Mouse (Mus musculus) layer of hippocampus, postnatal 14 days (tissue): ENCODE results near the gene Zfyve9. TPM values are rescaled to one million over a fixed set of nuclear protein-coding genes. Genes with fewer than 3 reads are reported as not detected.

ENCODE experiments used
- DNase-seq, 2 experiments: peaks; one replicate each; pipeline ENCODE4 v3.0.0; 2021 to 2022; ENCODE audit warnings: low spot score in 2 of 2, mixed read lengths in 1 of 2
- total RNA-seq, 2 experiments: library from RNA; stranded (reverse); gene quantifications; 2 replicates each; pipeline ENCODE4 v1.2.3; 2021

Gene Zfyve9
- total RNA-seq, 2 experiments from 2014 or later = 46.1 to 48.8 TPM

DNA sequence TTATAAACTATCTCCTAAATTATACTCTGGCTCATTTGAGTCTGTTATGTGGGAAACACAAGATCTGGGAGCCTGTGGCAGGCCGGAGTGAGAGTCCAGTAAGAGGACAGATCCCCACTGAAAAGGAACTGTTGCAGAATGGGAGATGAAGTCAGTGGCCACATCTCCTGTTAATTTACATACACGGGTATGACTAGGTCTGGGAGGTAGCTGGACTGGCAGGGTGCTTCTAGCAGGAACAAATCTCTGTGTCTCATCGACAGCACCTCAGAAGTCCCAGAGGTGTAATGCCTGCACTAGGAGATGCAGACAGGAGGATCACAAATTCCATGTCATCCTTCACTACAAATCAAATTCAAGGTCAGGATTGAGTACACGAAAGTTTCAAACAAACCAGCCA lies 162.0 kb downstream of the Zfyve9 start:
- DNase-seq = no peak

DNA sequence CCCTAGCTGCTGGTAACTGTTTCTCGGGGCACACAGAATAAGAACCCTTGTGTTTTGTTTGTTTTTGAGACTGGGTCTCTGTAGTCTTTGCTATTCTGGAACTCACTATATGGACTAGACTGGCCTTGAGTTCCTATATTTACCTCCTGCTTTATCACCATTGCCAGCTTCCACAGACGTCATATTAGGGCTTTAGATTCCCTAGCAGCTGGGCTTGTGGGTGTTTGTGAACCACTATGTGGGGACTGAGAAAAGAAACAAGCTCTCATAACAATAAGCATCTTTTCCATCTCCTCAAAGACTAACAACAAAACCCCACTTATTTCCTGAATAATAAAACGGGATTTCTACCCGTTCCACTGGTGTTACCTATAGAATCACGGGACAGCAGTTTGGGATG lies 169.7 kb downstream of the Zfyve9 start:
- DNase-seq = no peak

DNA sequence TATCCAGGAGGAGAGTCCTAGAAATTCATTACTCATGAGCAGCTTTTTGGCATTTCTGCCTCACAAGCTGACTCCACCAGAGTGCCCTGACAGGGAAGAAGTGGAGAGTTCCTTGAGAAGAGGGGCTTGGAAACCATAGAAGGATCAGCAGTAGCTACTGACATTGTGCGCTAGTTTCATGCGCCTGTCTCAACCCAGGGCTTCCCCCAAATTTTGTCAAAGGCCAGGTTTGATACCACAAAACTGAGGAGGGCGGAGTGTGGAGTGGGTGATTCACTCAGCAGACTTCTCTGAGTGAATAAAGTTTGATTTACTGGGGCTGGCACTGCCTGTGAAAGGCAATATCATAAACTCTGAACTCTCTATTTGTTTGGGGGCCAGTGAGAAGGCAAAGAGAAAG lies 171.9 kb downstream of the Zfyve9 start:
- no peak for DNase-seq

DNA sequence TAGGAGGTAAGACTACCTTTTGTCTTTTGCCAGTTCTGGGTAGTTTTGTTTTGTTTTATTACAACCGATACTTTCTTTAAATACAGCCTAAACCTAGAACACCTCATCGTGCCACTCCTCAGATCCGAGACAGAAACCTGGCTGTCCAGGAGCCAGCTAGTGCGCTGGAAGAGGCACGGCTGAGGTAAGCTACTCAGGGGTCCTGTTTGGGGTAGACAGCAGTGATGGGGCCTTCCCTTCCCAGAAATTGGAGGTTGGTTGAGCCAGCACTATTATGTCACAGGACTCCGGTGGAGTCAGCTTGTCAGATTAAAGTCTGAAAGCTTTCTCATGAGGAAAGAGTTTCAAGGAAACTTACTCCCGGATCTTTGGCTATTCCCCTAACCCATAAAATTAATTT lies 178.7 kb downstream of the Zfyve9 start:
- DNase-seq = no peak

DNA sequence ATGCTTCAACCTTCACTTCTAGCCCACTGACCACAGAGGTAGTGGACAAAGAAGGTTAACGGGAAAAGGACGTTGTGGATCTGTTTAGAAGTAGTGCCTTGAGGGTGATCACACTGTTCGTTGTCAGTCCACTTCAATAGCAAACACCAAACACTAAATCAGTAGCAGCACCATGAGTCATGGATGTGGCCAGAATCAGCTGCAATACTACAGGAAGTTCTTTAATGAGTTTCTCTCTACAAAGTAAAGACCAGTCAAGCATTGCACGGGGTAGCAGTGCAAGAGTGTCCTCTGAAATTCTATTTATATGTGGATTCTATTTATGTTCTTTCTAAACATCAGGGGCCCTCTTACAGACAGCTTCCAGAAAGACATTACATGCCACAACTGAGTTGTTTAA lies 182.3 kb downstream of the Zfyve9 start:
- DNase-seq = no peak

DNA sequence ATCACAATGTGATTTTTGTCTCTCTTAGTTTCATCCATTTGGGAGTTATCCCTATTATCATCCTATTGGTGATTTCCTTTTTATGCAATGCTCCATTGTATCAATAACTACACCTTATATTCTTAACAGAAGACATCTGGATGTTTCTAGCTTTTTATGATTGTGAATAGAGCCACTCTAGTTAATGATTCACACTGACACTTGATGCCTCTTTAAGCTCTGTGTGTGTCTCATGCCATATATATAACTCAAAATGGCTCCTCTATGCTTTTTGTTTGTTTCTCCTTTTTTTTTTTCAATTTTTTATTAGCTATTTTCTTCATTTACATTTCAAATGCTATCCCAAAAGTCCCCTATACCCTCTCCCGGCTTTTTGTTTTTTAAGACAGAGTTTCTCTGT lies 184.8 kb downstream of the Zfyve9 start:
- no peak for DNase-seq

DNA sequence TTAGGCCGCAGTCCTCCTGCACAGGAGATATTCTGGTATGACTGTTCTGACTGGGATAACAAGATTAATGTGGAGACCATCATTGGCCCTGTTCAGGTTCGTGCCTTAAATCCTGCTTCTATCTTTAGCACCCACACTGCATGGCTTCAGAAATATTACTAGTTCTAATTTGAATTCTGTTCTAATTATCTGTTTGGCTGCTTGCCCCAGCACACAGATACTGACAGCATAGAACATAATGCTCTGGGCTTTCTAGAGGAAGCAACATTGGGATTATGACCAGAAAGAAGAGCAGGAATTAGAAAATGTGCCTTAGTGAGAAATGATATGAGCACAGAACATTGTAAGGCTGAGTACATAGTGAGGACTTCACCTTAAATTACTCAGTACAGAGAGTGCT lies 187.2 kb downstream of the Zfyve9 start:
- peak; percentile 14 to 64 for DNase-seq

Other genes with a start within 250 kb of the Zfyve9 start
- 10 to 100 TPM; 35.1 to 37.0 TPM for gene Prpf38a, start 201.5 kb downstream of the Zfyve9 start, total RNA-seq
- under 1 TPM; 0.19 to 0.53 TPM for gene Orc1, start 201.4 kb downstream of the Zfyve9 start, total RNA-seq
- 10 to 100 TPM; 33.6 to 38.5 TPM for gene Cc2d1b, start 160.9 kb downstream of the Zfyve9 start, total RNA-seq
- gene 3110021N24Rik, start 61.1 kb downstream of the Zfyve9 start, total RNA-seq = under 1 TPM; 0.69 to 0.94 TPM
- gene Btf3l4, start 52.8 kb upstream of the Zfyve9 start, total RNA-seq = 100 to 1,000 TPM in 1 of 2 experiments, 10 to 100 TPM in 1; 97.7 to 111 TPM
- 10 to 100 TPM; 38.8 to 38.9 TPM for gene Txndc12, start 53.8 kb upstream of the Zfyve9 start, total RNA-seq
- 10 to 100 TPM; 16.1 to 18.5 TPM for gene Kti12, start 67.0 kb upstream of the Zfyve9 start, total RNA-seq
- under 1 TPM in 1 of 2 experiments, not detected in 1; 0.53 TPM for gene A730015C16Rik, start 67.8 kb upstream of the Zfyve9 start, total RNA-seq
- gene Rab3b, start 98.3 kb upstream of the Zfyve9 start, total RNA-seq = 10 to 100 TPM; 45.9 to 54.2 TPM
- gene Nrd1, start 219.9 kb upstream of the Zfyve9 start, total RNA-seq = 100 to 1,000 TPM; 132 to 135 TPM